In genomic region chr9:35203536-35203935, GRCm38 (mm10) we compare ENCODE assay signal across 1 mouse cellular context.
TF ChIP-seq lines count a peak whose summit lies in the region.

No protein-coding gene starts in this region.

TF ChIP-seq in MEL, 35 proteins besides CTCF, POLR2A, EP300 and RAD21 (continued from another document):
- TF ChIP-seq MXI1 (IDR thresholded peaks at IDR 0.05; ENCODE audit: low read depth, low read length) (0 out of 2 replicates have a peak, but pooled peaks have one; percentile 55), CHD1 (IDR thresholded peaks at IDR 0.05; ENCODE audit: low read depth, low read length) (no peak), MYC (IDR thresholded peaks at IDR 0.05; ENCODE audit: low read depth, low read length) (0 out of 2 replicates have a peak, but pooled peaks have one; percentile 41), MAZ (IDR thresholded peaks at IDR 0.05; ENCODE audit: low read depth, low read length) (0 out of 2 replicates have a peak, but pooled peaks have one; percentile 28), POLR2AphosphoS2 (IDR thresholded peaks at IDR 0.05; ENCODE audit: low read length) (peak; percentile 47; the same call in 1 of the 2 replicates), CHD2 (IDR thresholded peaks at IDR 0.05; ENCODE audit: low read length) (no peak), RCOR1 (IDR thresholded peaks at IDR 0.05; ENCODE audit: low read depth, low read length) (0 out of 2 replicates have a peak, but pooled peaks have one; percentile 32), MAX (IDR thresholded peaks at IDR 0.05; ENCODE audit: low read length) (peak; percentile 82), GATA1 (IDR thresholded peaks at IDR 0.05; ENCODE audit: low read depth, low read length) (peak; percentile 76), ELF1 (IDR thresholded peaks at IDR 0.05; ENCODE audit: low read depth, low read length) (peak; percentile 61; the same call in 1 of the 2 replicates), HCFC1 (IDR thresholded peaks at IDR 0.05; ENCODE audit: low read depth, low read length) (0 out of 2 replicates have a peak, but pooled peaks have one; percentile 41), TBP (IDR thresholded peaks at IDR 0.05; ENCODE audit: low read depth, low read length) (0 out of 2 replicates have a peak, but pooled peaks have one; percentile 30)
